ENCODE assay signal across 20 mouse cellular contexts in genomic region chr2:145510650-145511225, GRCm38 (mm10).
A peak's percentile ranks its signal among the peaks of the same experiment; 100 is the strongest.
DNase-seq lines count a peak whose midpoint lies in the region; ATAC-seq and TF ChIP-seq lines count a peak whose summit lies in the region.
"Had no signal": no experiment of that assay in that cellular context is flagged by ENCODE, and none has a peak within 500 bp of the region (broad histone marks: within the 10 kb centered on the region; RNA-seq: fewer than 3 reads in every experiment).

No protein-coding gene starts in this region.

- H3K27ac ChIP-seq in lung, postnatal 0 days (ENCODE audit: low read length), result no peak overlapping the region
- H3K27ac ChIP-seq: embryonic facial prominence, embryonic 12.5 days; forebrain, embryonic 15.5 days; macrophage; midbrain, embryonic 13.5 days; neural tube, embryonic 15.5 days had no signal

- H3K36me3 ChIP-seq in lung, postnatal 0 days (ENCODE audit: insufficient read depth, low read length), result no peaks in the 10 kb centered on the region
- H3K36me3 ChIP-seq: embryonic facial prominence, embryonic 12.5 days; forebrain, embryonic 15.5 days; midbrain, embryonic 13.5 days; neural tube, embryonic 15.5 days had no signal

- DNase-seq in gastrocnemius, adult 18-20 months (ENCODE audit: low spot score), result peak; percentile 8
- no peak for DNase-seq in gastrocnemius, postnatal 36 days
- peak; percentile 13 for DNase-seq in lung, postnatal 0 days (ENCODE audit: low spot score)
- no peak for DNase-seq in lung, postnatal 4 days
- DNase-seq in heart, postnatal 10 days, result peak; percentile 62 to 63
- no peak for DNase-seq in cerebellum, adult 9-10 months
- no peak for DNase-seq in layer of hippocampus, postnatal 14 days (ENCODE audit: low spot score in 2 of 2)
- DNase-seq in layer of hippocampus, adult 11-12 months (ENCODE audit: low spot score), result no peak
- DNase-seq: cerebellum, adult 11 months; kidney, adult 8-10 months; kidney, postnatal 36 days; thymus, postnatal 4 days had no signal

- no peak overlapping the region for H3K4me2 ChIP-seq in lung, postnatal 0 days (replicated peaks; ENCODE audit: low read depth, low read length)
- H3K4me2 ChIP-seq: embryonic facial prominence, embryonic 12.5 days; forebrain, embryonic 15.5 days; liver, embryonic 11.5 days; midbrain, embryonic 13.5 days; neural tube, embryonic 15.5 days had no signal

- no peaks in the 10 kb centered on the region for H3K4me1 ChIP-seq in lung, postnatal 0 days (ENCODE audit: insufficient read depth, low read depth, low read length)
- H3K4me1 ChIP-seq: embryonic facial prominence, embryonic 12.5 days; forebrain, embryonic 15.5 days; midbrain, embryonic 13.5 days; neural tube, embryonic 15.5 days had no signal

- no peak for TF ChIP-seq CTCF in lung, postnatal 0 days (IDR thresholded peaks at IDR 0.05)

- no peak for ATAC-seq in lung, postnatal 0 days
- ATAC-seq: activated CD4-positive, CD25-positive, alpha-beta regulatory T cell, adult 4 months; forebrain, embryonic 15.5 days; midbrain, embryonic 13.5 days had no signal

- no peaks in the 10 kb centered on the region for H3K9me3 ChIP-seq in lung, postnatal 0 days (ENCODE audit: low read length)
- H3K9me3 ChIP-seq: embryonic facial prominence, embryonic 12.5 days; forebrain, embryonic 15.5 days; midbrain, embryonic 13.5 days; neural tube, embryonic 15.5 days had no signal

- H3K9ac ChIP-seq in lung, postnatal 0 days (replicated peaks; ENCODE audit: low read depth), result no peak overlapping the region
- H3K9ac ChIP-seq: embryonic facial prominence, embryonic 12.5 days; forebrain, embryonic 15.5 days; midbrain, embryonic 13.5 days; neural tube, embryonic 15.5 days had no signal

- no peak for TF ChIP-seq EP300 in lung, postnatal 0 days (IDR thresholded peaks at IDR 0.05)

- H3K27me3 ChIP-seq in lung, postnatal 0 days (replicated peaks; ENCODE audit: insufficient read depth, low read length), result no peaks in the 10 kb centered on the region
- H3K27me3 ChIP-seq: embryonic facial prominence, embryonic 12.5 days; forebrain, embryonic 15.5 days; midbrain, embryonic 13.5 days; neural tube, embryonic 15.5 days had no signal

- H3K4me3 ChIP-seq in lung, postnatal 0 days (ENCODE audit: low read depth, low read length), result no peak overlapping the region
- H3K4me3 ChIP-seq: embryonic facial prominence, embryonic 12.5 days; forebrain, embryonic 15.5 days; midbrain, embryonic 13.5 days; myocyte; neural tube, embryonic 15.5 days had no signal

- intact Hi-C loops in gastrocnemius, postnatal 36 days (cut with DNase I), result loop anchor here (10.0 kb wide), 1 partner anchor 216 kb away; no protein-coding TSS in a partner anchor
- intact Hi-C loops in heart, postnatal 10 days (cut with DNase I), result loop anchor here (10.0 kb wide), 1 partner anchor 496 kb away; no protein-coding TSS in a partner anchor

- WGBS in lung, postnatal 0 days, result 54% methylated on average over 7 of the region's 7 CpGs

Comparison
In these comparisons a context has a peak if more than half of its experiments do, and no peak if none do; other contexts are left out.
1. DNase-seq: peak in gastrocnemius, adult 18-20 months (single experiment), lung, postnatal 0 days (single experiment) and heart, postnatal 10 days (2 of 2); none in gastrocnemius, postnatal 36 days (0 of 2), lung, postnatal 4 days (0 of 2), cerebellum, adult 9-10 months (single experiment), layer of hippocampus, postnatal 14 days (0 of 2) and layer of hippocampus, adult 11-12 months (single experiment).